Mouse (Mus musculus): Measurements from ENCODE around the gene Galnt5. TPM values are rescaled to one million over a fixed set of nuclear protein-coding genes. Genes with fewer than 3 reads are reported as not detected.

Gene Galnt5
- total RNA-seq (2023; ENCODE audit: inconsistent age), result not detected in 4 replicates

DNA sequence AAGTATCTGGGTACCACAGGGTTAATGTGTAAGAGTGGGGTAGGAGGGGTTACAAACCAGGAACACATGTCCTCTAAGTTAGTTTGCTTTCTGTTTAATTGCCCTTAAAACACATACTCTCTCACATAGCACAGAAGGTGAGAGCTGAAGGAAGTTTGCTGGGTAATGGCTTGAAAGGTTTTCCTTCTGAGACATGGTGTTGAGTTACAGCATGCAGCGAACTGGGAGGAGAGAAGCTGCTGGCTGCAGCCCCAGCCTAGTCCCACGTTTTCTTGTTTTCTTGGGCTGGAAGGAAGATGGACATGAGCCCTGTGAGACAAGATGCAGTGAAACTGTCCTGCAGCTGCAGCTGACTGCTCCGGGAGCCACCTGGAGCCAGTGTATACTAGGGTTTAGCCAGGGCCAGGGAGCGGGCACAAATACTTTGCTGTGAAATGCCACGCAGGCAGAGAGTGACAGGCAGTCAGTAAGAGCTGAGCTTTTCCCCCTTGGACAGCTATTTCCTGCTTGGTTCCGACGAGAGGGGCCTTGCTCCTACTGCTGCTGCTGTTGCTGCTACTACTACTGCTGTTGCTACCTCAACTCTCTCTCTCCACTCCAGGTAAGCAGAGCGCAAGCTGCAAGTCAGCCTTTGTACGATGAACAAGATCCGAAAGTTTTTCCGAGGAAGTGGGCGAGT, at the start of gene Galnt5:
Gene Galnt5, plus strand, starts transcription at position 133 of the 679 bp plus-strand sequence.

DNA sequence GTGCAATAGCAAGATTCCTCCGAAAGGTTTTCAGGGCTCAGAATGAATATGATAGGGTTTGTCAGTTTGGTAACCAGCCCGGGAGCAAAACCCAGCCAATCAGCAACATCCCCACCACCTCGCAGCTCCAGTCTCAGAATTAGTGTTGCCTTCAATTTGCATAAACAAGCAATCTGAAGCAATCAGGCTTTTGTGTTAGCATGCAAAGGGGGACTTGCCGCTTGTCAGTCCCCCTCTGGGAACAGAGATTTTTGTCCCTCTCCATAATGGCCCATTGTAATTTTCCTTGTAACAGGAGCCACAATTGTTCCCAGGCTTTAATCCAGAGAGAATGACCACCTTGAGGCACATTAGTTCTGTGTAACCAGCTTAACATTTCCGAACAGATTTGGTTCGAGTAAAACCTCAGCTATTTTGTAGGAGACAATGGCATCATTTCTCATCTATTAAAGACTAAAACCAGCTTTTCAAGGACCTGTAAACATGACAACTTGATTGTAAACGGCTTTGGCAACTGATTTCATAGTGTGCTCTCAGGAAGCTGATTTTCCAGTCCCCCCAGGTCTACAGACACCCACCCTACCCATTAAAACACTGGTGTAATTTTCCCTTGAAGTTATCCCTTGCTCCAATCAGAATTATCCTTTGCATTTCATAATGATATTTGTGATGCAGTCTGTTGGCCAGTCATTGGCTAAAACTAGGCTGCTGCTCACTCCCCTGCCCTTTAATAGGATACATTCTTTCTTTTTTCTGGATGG, 55.3 kb downstream of the Galnt5 start, which contains the start of gene Ermn:
Gene Ermn, minus strand, starts transcription at position 44 of the 761 bp plus-strand sequence.

Other genes with a start within 250 kb of the Galnt5 start
- not detected in 4 replicates for gene Ermn, start 55.0 kb downstream of the Galnt5 start, total RNA-seq (2023; ENCODE audit: inconsistent age)
- 499 to 540 TPM (median 516 TPM) in 4 replicates for gene Cytip, start 197.6 kb downstream of the Galnt5 start, total RNA-seq (2023; ENCODE audit: inconsistent age)